ENCODE assay signal across 13 mouse cellular contexts in genomic region chr2:167757157-167757780, GRCm38 (mm10).
DNase-seq lines count a peak whose midpoint lies in the region; ATAC-seq lines count a peak whose summit lies in the region.
"Had no signal": no experiment of that assay in that cellular context is flagged by ENCODE, and none has a peak within 500 bp of the region (broad histone marks: within the 10 kb centered on the region; RNA-seq: fewer than 3 reads in every experiment).

No protein-coding gene starts in this region.

- no peak for DNase-seq in kidney, adult 8-10 months
- DNase-seq in gastrocnemius, postnatal 25 days: peak; percentile 89
- peak; percentile 58 for DNase-seq in heart, postnatal 25 days (ENCODE audit: low spot score)
- DNase-seq in lung, postnatal 14 days: peak; percentile 63
- DNase-seq in cerebellum, adult 11 months: no peak
- no peak for DNase-seq in midbrain, embryonic 11.5 days (ENCODE audit: low spot score, missing footprints)
- DNase-seq in right cerebral cortex, postnatal 14 days: no peak
- DNase-seq: layer of hippocampus, adult 9-11 months; thymus, adult 2 months had no signal

- H3K9ac ChIP-seq in kidney, embryonic 15.5 days: no peak overlapping the region
- no peak overlapping the region for H3K9ac ChIP-seq in midbrain, embryonic 11.5 days (ENCODE audit: low read length)
- H3K9ac ChIP-seq: forebrain, embryonic 12.5 days; hindbrain, embryonic 15.5 days; neural tube, embryonic 12.5 days had no signal

- H3K27me3 ChIP-seq in kidney, embryonic 15.5 days: no peaks in the 10 kb centered on the region
- H3K27me3 ChIP-seq in midbrain, embryonic 11.5 days (ENCODE audit: control insufficient read depth, insufficient read depth, low read length): no peaks in the 10 kb centered on the region
- H3K27me3 ChIP-seq: forebrain, embryonic 12.5 days; hindbrain, embryonic 15.5 days; neural tube, embryonic 12.5 days had no signal

- peak overlapping the region; percentile 14; the same call in 1 of the 2 replicates for H3K4me2 ChIP-seq in kidney, embryonic 15.5 days
- no peak overlapping the region for H3K4me2 ChIP-seq in midbrain, embryonic 11.5 days
- H3K4me2 ChIP-seq: forebrain, embryonic 12.5 days; hindbrain, embryonic 15.5 days; neural tube, embryonic 12.5 days had no signal

- no peaks in the 10 kb centered on the region for H3K9me3 ChIP-seq in kidney, embryonic 15.5 days (replicated peaks)
- no peaks in the 10 kb centered on the region for H3K9me3 ChIP-seq in midbrain, embryonic 11.5 days (ENCODE audit: control insufficient read depth, low read length)
- H3K9me3 ChIP-seq: forebrain, embryonic 12.5 days; hindbrain, embryonic 15.5 days; neural tube, embryonic 12.5 days had no signal

- intact Hi-C loops in heart, postnatal 25 days (cut with DNase I): loop anchor here (5.0 kb wide), 1 partner anchor 60 kb away; no protein-coding TSS in a partner anchor

- peak overlapping the region; percentile 49; the same call in 1 of the 2 replicates for H3K27ac ChIP-seq in kidney, embryonic 15.5 days
- no peak overlapping the region for H3K27ac ChIP-seq in midbrain, embryonic 11.5 days (ENCODE audit: low read depth, low read length)
- H3K27ac ChIP-seq: forebrain, embryonic 12.5 days; hindbrain, embryonic 15.5 days; neural tube, embryonic 12.5 days had no signal

- H3K4me1 ChIP-seq in kidney, embryonic 15.5 days: peaks cover 44% of the 10 kb centered on the region
- H3K4me1 ChIP-seq in midbrain, embryonic 11.5 days (ENCODE audit: control insufficient read depth, insufficient read depth, low read length): no peaks in the 10 kb centered on the region; the same call in 1 of the 2 replicates
- H3K4me1 ChIP-seq: hindbrain, embryonic 15.5 days had no signal

- 0 out of 2 replicates have a peak, but pooled peaks have one; percentile 31 for ATAC-seq in kidney, embryonic 15.5 days (replicated peaks; ENCODE audit: low FRiP score)
- ATAC-seq in midbrain, embryonic 11.5 days (ENCODE audit: low FRiP score): no peak

- no peak overlapping the region for H3K4me3 ChIP-seq in kidney, embryonic 15.5 days (replicated peaks)
- H3K4me3 ChIP-seq in midbrain, embryonic 11.5 days (ENCODE audit: low read depth, low read length): no peak overlapping the region
- H3K4me3 ChIP-seq: forebrain, embryonic 12.5 days; hindbrain, embryonic 15.5 days; neural tube, embryonic 12.5 days had no signal

- WGBS in kidney, embryonic 15.5 days: 40% methylated on average over 12 of the region's 12 CpGs
- WGBS in midbrain, embryonic 11.5 days: 70% methylated on average over 12 of the region's 12 CpGs

- no peaks in the 10 kb centered on the region for H3K36me3 ChIP-seq in kidney, embryonic 15.5 days
- H3K36me3 ChIP-seq in midbrain, embryonic 11.5 days (ENCODE audit: control insufficient read depth, insufficient read depth, low read length): no peaks in the 10 kb centered on the region
- H3K36me3 ChIP-seq: forebrain, embryonic 12.5 days; hindbrain, embryonic 15.5 days; neural tube, embryonic 12.5 days had no signal

Comparison
In these comparisons a context has a peak if more than half of its experiments do, and no peak if none do; other contexts are left out.
1. DNase-seq: peak in gastrocnemius, postnatal 25 days (single experiment), heart, postnatal 25 days (single experiment) and lung, postnatal 14 days (single experiment); none in kidney, adult 8-10 months (0 of 2), cerebellum, adult 11 months (single experiment), midbrain, embryonic 11.5 days (single experiment) and right cerebral cortex, postnatal 14 days (single experiment).